Mouse (Mus musculus) ES-E14 (cell line): Measurements from ENCODE around the gene Nos1ap. TPM values are rescaled to one million over a fixed set of nuclear protein-coding genes. Genes with fewer than 3 reads are reported as not detected.
A peak's percentile ranks its signal among the peaks of the same experiment; 100 is the strongest.

Experiments
- DNase-seq: peaks from one replicate; pipeline ENCODE4 v3.0.0-alpha.2; 2013; ENCODE audit warnings: low read depth, low spot score
- H3K27ac ChIP-seq: 2 replicates; pipeline ENCODE4 v1.5.1; 2012; ENCODE audit warnings: low read depth, mild to moderate bottlenecking, low read length, moderate library complexity, mixed read lengths; ENCODE audit not compliant: poor library complexity, insufficient read depth, severe bottlenecking
- H3K36me3 ChIP-seq: 2 replicates; pipeline ENCODE4 v1.6.1; 2012; ENCODE audit warnings: mild to moderate bottlenecking, low read length, moderate library complexity, mixed read lengths; ENCODE audit not compliant: control insufficient read depth, poor library complexity, insufficient read depth, severe bottlenecking
- H3K4me1 ChIP-seq, 2 experiments: fragments of 150-350 bp in 1 of 2; sonication (generic) in 1 of 2; 2 replicates each; pipeline ENCODE4 v1.6.1; 2012; ENCODE audit warnings: low read length in 2 of 2, mild to moderate bottlenecking in 1 of 2, mixed read lengths in 1 of 2; ENCODE audit not compliant: control insufficient read depth in 2 of 2, insufficient read depth in 2 of 2, poor library complexity in 1 of 2
- H3K4me3 ChIP-seq, 2 experiments: fragments of 150-350 bp in 1 of 2; sonication (generic) in 1 of 2; 2 replicates each; pipeline ENCODE4 v1.5.1; 2012; ENCODE audit warnings: low read length in 2 of 2, low read depth in 1 of 2, mild to moderate bottlenecking in 1 of 2, mixed read lengths in 1 of 2; ENCODE audit not compliant: insufficient read depth in 1 of 2, poor library complexity in 1 of 2, severe bottlenecking in 1 of 2
- H3K9ac ChIP-seq: 2 replicates; pipeline ENCODE4 v1.6.1; 2012; ENCODE audit warnings: low read depth, mild to moderate bottlenecking, low read length, mixed read lengths; ENCODE audit not compliant: poor library complexity, insufficient read depth, severe bottlenecking
- H3K9me3 ChIP-seq: fragments of 150-350 bp; sonication (generic); 2 replicates; pipeline ENCODE4 v1.6.1; 2012; ENCODE audit warnings: low read depth, mild to moderate bottlenecking, low read length; ENCODE audit not compliant: control insufficient read depth, insufficient read depth
- CHD2 ChIP-seq: IDR thresholded peaks from 2 replicates; pipeline ENCODE4 v1.6.1; 2014; ENCODE audit warnings: mild to moderate bottlenecking, low read depth, low read length, inconsistent platforms
- HCFC1 ChIP-seq: IDR thresholded peaks from 2 replicates; pipeline ENCODE4 v1.6.1; 2012; ENCODE audit warnings: low read length, inconsistent platforms, borderline replicate concordance; ENCODE audit not compliant: insufficient read depth
- MAFK ChIP-seq: IDR thresholded peaks from 2 replicates; pipeline ENCODE4 v1.6.1; 2014; ENCODE audit warnings: mild to moderate bottlenecking, low read depth, low read length, inconsistent platforms; ENCODE audit not compliant: insufficient read depth
- ZC3H11A ChIP-seq: IDR thresholded peaks from 2 replicates; pipeline ENCODE4 v1.6.1; 2012; ENCODE audit warnings: low read depth, mild to moderate bottlenecking, inconsistent platforms, low read length, borderline replicate concordance
- ZNF384 ChIP-seq: IDR thresholded peaks from 2 replicates; pipeline ENCODE4 v1.6.1; 2012; ENCODE audit warnings: low read depth, low read length, inconsistent platforms
- in situ Hi-C, 2 experiments: fragments of 600-800 bp; cut with MboI; formaldehyde crosslinking; loops; one replicate each; pipeline ENCODE4 v1.15.1; 2025; ENCODE audit warnings: low sequenced_read_pairs in 2 of 2, inconsistent platforms in 1 of 2; ENCODE audit not compliant: unreplicated experiment in 2 of 2
- total RNA-seq: library from RNA; depleted of rRNA; stranded (reverse); fragments of 300-350 nt; gene quantifications from 2 replicates; pipeline ENCODE4 v1.2.3, GENCODE M21; 2012; rRNA removed

Nos1ap gene
- total RNA-seq = 0.49 and 0.53 TPM in 2 replicates

- H3K4me3 ChIP-seq = peak within 1 kb of the TSS; percentile 79 to 85
- DNase-seq = no peak
- H3K9ac ChIP-seq = peak within 1 kb of the TSS; percentile 74
- no peak within 1 kb of the TSS for H3K27ac ChIP-seq
- TF ChIP-seq ZC3H11A = no peak
- TF ChIP-seq MAFK = no peak
- TF ChIP-seq HCFC1 = no peak
- no peak for TF ChIP-seq CHD2
- TF ChIP-seq ZNF384 = no peak
- in situ Hi-C loops = no loop called here
- peaks cover 0 to 3% of the 10 kb centered on the region in 2 experiments; a peak in 1 of 4 replicates for H3K4me1 ChIP-seq
- H3K36me3 ChIP-seq = no peaks in the 10 kb centered on the region
- H3K9me3 ChIP-seq = no peaks in the 10 kb centered on the region
Observed at GRCm38 (mm10) chr1:170589219-170590040, at the start of gene Nos1ap. Gene Nos1ap (minus strand): TSS chr1:170589861.

- H3K9ac ChIP-seq = no peak overlapping the region
- in situ Hi-C loops = no loop called here
- H3K4me1 ChIP-seq = no peaks in the 10 kb centered on the region
- no peak for DNase-seq
- H3K9me3 ChIP-seq = no peaks in the 10 kb centered on the region
- no peak overlapping the region for H3K27ac ChIP-seq
- TF ChIP-seq ZNF384 (no peak), MAFK (no peak), ZC3H11A (no peak), CHD2 (no peak), HCFC1 (no peak)
- H3K4me3 ChIP-seq = no peak overlapping the region
- no peaks in the 10 kb centered on the region for H3K36me3 ChIP-seq
Observed at GRCm38 (mm10) chr1:170638941-170639340, 49.3 kb upstream of the Nos1ap start.

GRCm38 (mm10) chr1:170632856-170633255 lies 43.2 kb upstream of the Nos1ap start:
- DNase-seq = no peak
- in situ Hi-C loops = no loop called here

GRCm38 (mm10) chr1:170632385-170632784 lies 42.7 kb upstream of the Nos1ap start:
- Histone ChIP-seq H3K4me1 (0 out of 4 replicates have a peak, but pooled peaks cover 0 to 2% of the 10 kb centered on the region in 2 experiments), H3K4me3 (no peak overlapping the region), H3K27ac (no peak overlapping the region), H3K9me3 (no peaks in the 10 kb centered on the region), H3K36me3 (no peaks in the 10 kb centered on the region), H3K9ac (no peak overlapping the region)
- peak; percentile 60 for DNase-seq
- in situ Hi-C loops = no loop called here
- TF ChIP-seq ZNF384 (0 out of 2 replicates have a peak, but pooled peaks have one; percentile 16), HCFC1 (no peak), MAFK (0 out of 2 replicates have a peak, but pooled peaks have one; percentile 3), ZC3H11A (peak; percentile 93), CHD2 (no peak)

More at GRCm38 (mm10) chr1:170632856-170633255, 43.2 kb upstream of the Nos1ap start:
- no peak for TF ChIP-seq CHD2
- no peak for TF ChIP-seq MAFK
- no peak for TF ChIP-seq ZC3H11A
- TF ChIP-seq ZNF384 = no peak
- TF ChIP-seq HCFC1 = no peak
- Histone ChIP-seq H3K36me3 (no peaks in the 10 kb centered on the region), H3K4me3 (no peak overlapping the region), H3K9me3 (no peaks in the 10 kb centered on the region), H3K27ac (no peak overlapping the region), H3K4me1 (0 out of 4 replicates have a peak, but pooled peaks cover 0 to 2% of the 10 kb centered on the region in 2 experiments), H3K9ac (no peak overlapping the region)
